Mouse (Mus musculus) lung, adult 2 months (tissue): Measurements from ENCODE around the gene Neurog1. TPM values are rescaled to one million over a fixed set of nuclear protein-coding genes. Genes with fewer than 3 reads are reported as not detected.

Experiments used
- DNase-seq: peaks from one replicate; pipeline ENCODE4 v3.0.0; 2022
- H3K4me1 ChIP-seq: fragments of 200-500 bp; 2 replicates; pipeline ENCODE4 v1.6.1; 2011; ENCODE audit warnings: low read length; ENCODE audit not compliant: control insufficient read depth, insufficient read depth
- H3K4me3 ChIP-seq: fragments of 200-500 bp; replicated peaks from 2 replicates; pipeline ENCODE3; 2011; ENCODE audit warnings: low read depth, mild to moderate bottlenecking, control low read depth, low read length; ENCODE audit errors: extremely low read depth
- CTCF ChIP-seq: fragments of 200-500 bp; IDR thresholded peaks from 2 replicates; pipeline ENCODE4 v1.5.1; 2011; ENCODE audit warnings: mild to moderate bottlenecking, low read length, control low read depth; ENCODE audit not compliant: insufficient read depth
- POLR2A ChIP-seq: fragments of 200-500 bp; IDR thresholded peaks from 2 replicates; pipeline ENCODE4 v1.6.1; 2011; ENCODE audit warnings: low read depth, mild to moderate bottlenecking, control low read depth, low read length, borderline replicate concordance; ENCODE audit errors: extremely low read depth
- WGBS: fragments of 180-500 bp; shearing (Covaris S2); methylation state at CpG from one replicate; pipeline ENCODE4 v1.1.7; 2018; 5-methylcytosine and 5-hydroxymethylcytosine counted together
- polyA plus RNA-seq: library from polyadenylated mRNA; depleted of rRNA; stranded (reverse); fragments of >200 nt; gene quantifications from 2 replicates; pipeline ENCODE4 v1.2.3, GENCODE M21; 2012; rRNA removed

The Neurog1 gene
- polyA plus RNA-seq, result not detected in 2 replicates

DNA sequence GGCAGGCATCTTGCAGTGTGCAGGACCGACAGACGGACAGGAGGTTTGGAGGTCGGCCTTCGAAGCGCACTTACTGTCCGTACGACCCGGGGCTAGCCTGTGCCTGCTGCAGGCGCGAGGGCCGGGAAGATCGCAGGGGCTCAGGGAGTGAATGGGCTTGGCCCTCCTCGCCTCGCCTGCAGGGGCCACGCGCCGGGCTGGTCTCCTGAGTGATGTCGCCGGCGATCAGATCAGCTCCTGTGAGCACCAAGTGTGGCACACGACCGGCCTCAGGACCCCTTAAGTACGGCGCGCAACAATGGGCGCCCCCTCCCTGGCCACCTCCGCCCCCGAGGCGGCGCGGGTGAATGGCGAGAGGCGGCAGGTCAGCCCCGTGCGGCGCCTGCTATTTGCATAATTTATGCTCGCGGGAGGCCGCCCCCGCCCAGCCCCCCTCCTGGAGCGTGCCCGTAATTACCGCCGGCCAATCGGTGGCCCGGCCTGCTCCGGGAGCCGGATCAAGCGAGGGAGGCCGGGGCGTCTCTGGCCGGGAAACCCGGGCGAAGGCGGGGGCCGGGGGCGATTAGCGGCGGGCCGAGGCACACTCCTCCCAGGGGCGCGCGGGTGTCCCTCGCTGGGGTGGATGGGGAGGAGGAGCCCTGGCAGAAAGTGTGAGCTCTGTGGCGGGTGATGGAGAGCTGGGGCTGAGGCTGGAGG lies at the start of gene Neurog1:
TSS of gene Neurog1 (minus strand) at position 240 of the 696 bp plus-strand sequence.
- TF ChIP-seq CTCF (no peak), POLR2A (no peak)
- Histone ChIP-seq H3K4me3 (no peak within 1 kb of the TSS), H3K4me1 (no peaks in the 10 kb centered on the region)
- DNase-seq, result no peak
- 3% methylated on average over 65 of the region's 65 CpGs for WGBS

DNA sequence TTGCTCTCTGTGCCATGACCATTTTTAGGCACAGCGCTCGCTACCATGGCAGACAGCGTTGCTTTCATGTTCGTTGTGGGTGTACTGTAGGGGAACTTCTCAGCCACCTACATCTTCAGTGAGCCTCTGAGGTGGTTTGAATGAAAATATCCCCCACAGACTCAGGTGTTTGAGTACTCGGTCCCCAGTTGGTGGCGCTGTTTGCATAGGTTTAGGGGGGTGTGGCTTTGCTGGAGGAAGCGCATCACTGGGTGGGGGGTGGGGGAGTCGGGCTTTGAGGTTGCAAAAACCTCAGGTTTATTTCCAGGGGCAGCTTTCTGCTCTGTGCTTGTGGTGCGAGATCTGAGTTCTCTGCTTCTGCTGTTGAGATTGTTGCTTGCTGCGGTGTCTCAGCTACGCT lies 47.4 kb upstream of the Neurog1 start:
- no peak overlapping the region for H3K4me3 ChIP-seq
- TF ChIP-seq POLR2A (no peak), CTCF (no peak)
- no peak for DNase-seq
- WGBS, result 90% methylated on average over 11 of the region's 11 CpGs
- H3K4me1 ChIP-seq, result peaks cover 2% of the 10 kb centered on the region; the same call in 1 of the 2 replicates

- no peak for DNase-seq
- H3K4me3 ChIP-seq, result peak overlapping the region; percentile 64
- 10% methylated on average over 8 of the region's 8 CpGs for WGBS
- no peaks in the 10 kb centered on the region for H3K4me1 ChIP-seq
- TF ChIP-seq POLR2A, result no peak
- TF ChIP-seq CTCF, result no peak
Observed at GRCm38 (mm10) chr13:56296659-56297020, 44.7 kb upstream of the Neurog1 start.

- Histone ChIP-seq H3K4me1 (no peaks in the 10 kb centered on the region), H3K4me3 (peak within 1 kb of the TSS; percentile 64)
- DNase-seq, result peak; percentile 13
Observed at GRCm38 (mm10) chr13:56295943-56296658, 44.1 kb upstream of the Neurog1 start, which contains the start of gene Cxcl14. TSS of gene Cxcl14 (minus strand) at chr13:56296551.

GRCm38 (mm10) chr13:56295586-56295942 lies 43.6 kb upstream of the Neurog1 start:
- H3K4me1 ChIP-seq, result no peaks in the 10 kb centered on the region
- peak; percentile 7 for DNase-seq
- no peak for TF ChIP-seq POLR2A
- TF ChIP-seq CTCF, result no peak
- H3K4me3 ChIP-seq, result peak overlapping the region; percentile 44
- WGBS, result 9% methylated on average over 13 of the region's 13 CpGs

More at GRCm38 (mm10) chr13:56295943-56296658, 44.1 kb upstream of the Neurog1 start, which contains the start of gene Cxcl14:
- peak; percentile 79; the same call in 1 of the 2 replicates for TF ChIP-seq POLR2A
- TF ChIP-seq CTCF, result no peak
- 2% methylated on average over 76 of the region's 76 CpGs for WGBS

- H3K4me1 ChIP-seq, result no peaks in the 10 kb centered on the region
- WGBS, result 18% methylated on average over 10 of the region's 10 CpGs
Observed at GRCm38 (mm10) chr13:56294908-56295307, 42.9 kb upstream of the Neurog1 start.

DNA sequence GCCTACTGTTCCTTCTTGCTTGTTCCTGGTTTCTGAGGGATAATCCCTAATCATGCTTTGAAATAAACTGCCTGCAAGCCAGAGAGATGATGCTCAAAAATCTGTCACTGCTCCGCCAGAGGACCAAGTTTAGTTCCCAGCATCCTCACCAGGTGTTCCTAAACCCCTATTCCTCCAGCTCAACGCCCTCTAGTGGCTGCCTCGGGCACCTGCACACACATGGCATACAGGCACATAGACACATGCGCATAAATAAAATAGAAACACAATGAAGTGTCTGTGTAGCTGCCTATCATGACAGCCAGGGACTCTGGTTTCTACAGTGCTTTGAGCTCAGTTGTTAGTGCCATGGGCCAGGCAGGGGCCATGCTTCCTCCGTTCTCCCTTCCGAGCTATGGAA lies 38.0 kb upstream of the Neurog1 start:
- Histone ChIP-seq H3K4me3 (no peak overlapping the region), H3K4me1 (no peaks in the 10 kb centered on the region)
- no peak for DNase-seq
- 79% methylated on average over 6 of the region's 6 CpGs for WGBS
- 0 out of 2 replicates have a peak, but pooled peaks have one; percentile 8 for TF ChIP-seq CTCF
- no peak for TF ChIP-seq POLR2A

More at GRCm38 (mm10) chr13:56294908-56295307, 42.9 kb upstream of the Neurog1 start:
- DNase-seq, result no peak
- TF ChIP-seq POLR2A (no peak), CTCF (no peak)
- H3K4me3 ChIP-seq, result peak overlapping the region; percentile 40

- 72% methylated on average over 11 of the region's 11 CpGs for WGBS
- H3K4me3 ChIP-seq, result no peak overlapping the region
- TF ChIP-seq CTCF (no peak), POLR2A (no peak)
- H3K4me1 ChIP-seq, result no peaks in the 10 kb centered on the region
- DNase-seq, result no peak
Observed at GRCm38 (mm10) chr13:56289261-56289660, 37.3 kb upstream of the Neurog1 start.

GRCm38 (mm10) chr13:56288601-56289000 lies 36.6 kb upstream of the Neurog1 start:
- TF ChIP-seq CTCF, result no peak
- no peak for TF ChIP-seq POLR2A
- whole genome bisulfite sequencing, result 41% methylated on average over 4 of the region's 4 CpGs
- DNase-seq, result no peak
- H3K4me1 ChIP-seq, result no peaks in the 10 kb centered on the region
- no peak overlapping the region for H3K4me3 ChIP-seq
